Mouse (Mus musculus) right cerebral cortex, postnatal 25 days (tissue): ENCODE data around the gene Fzd9.

ENCODE experiments used
- DNase-seq: peaks from one replicate; pipeline ENCODE4 v3.0.0; 2022

The Fzd9 gene

DNA sequence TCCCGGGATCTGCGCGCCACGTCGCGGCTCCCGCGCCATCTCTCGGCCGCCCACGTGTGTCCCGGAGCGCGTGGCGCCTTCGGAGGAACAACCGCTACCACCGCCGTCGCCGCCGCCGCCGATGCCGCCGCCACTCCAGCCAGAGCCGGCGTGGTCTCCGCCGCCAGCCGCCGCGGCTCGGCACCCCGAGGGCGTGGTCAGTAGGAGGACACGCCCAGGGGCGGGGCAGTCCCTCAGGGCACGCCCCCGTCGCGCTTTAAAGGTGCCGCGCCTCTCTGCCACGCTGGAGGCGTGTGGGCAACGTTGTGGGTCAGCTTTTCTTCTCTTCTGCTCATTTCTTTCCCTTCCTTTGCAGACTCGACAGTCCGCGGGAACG, at the start of gene Fzd9:
Gene Fzd9, minus strand, starts transcription at position 152 of the 376 bp plus-strand sequence.
- DNase-seq = peak; percentile 86

DNA sequence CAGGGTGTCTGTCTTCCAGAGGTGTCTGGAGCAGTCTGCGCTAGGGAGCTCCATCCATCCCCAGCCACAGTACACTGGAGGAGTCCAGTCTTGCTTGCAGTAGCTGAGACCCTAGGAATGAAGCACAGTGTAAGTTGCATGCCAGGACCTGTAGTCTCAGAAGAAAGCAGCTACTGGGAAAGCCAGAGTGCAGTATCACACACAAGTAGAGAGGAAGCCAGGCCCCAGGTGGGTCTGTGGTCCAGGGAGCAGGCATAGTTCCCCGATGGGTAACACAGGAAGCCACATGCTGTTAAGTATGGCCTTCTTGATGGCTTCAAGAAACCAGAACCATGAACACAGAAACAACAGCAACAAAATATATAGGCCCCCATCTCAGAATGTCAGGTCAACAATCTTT, 41.0 kb upstream of the Fzd9 start:
- DNase-seq = no peak

DNA sequence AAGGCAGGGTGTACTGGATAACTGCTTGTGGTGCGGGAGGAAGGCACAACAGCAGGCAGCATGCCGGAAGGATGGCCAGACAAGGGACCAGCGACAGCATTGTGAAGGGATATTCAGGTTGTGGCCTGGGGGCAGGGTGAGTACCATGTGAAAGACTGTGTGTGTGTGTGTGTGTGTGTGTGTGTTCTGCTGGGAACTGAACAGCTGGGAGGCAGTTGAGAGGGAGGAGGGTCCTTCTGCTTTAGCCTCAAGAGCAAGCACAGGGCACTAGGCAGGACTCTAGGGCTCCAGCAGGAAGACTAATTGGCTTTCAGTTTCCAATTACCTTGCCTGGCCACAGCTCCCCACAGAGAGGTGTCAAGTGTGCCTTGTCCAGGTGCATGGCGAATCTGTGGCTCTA, 40.2 kb upstream of the Fzd9 start:
- no peak for DNase-seq

DNA sequence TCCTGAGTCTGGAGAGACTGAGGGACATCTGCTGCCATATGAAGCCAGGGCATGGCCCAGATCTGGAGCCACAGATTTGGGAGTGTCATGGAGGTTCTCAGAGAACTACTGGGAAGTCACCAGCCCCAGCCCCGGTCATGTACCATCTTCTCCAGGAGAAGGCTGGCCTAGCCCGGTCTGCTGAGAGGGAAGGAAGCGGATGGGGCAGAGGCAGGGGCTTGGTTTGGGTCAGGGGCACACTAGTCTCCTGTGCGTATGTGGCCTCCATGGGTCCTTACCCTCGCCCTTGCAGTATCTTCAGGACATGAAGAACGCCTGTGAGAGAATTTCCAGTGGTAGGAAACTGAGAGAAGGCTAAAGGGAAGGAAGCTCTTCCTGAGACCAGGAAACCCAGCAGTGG, 39.7 kb upstream of the Fzd9 start:
- DNase-seq = no peak

DNA sequence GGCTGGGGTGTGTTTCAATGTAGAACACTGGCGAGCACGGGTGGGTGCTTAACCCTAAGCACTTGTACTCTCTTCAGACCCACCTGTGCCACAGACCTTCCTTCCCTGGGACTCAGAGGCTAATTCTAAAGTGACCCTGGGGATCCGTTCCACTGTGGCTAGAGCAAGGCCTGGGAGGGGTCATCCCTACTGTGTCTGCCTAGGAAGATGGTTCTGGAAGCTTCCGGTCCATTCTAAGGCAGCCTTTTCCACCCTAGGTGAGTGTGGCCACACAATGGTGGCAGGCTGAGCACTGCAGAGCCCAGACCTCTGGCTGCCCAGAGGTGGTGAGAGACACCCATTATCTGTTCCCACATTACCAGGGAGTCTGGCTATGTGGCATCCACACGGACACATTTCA, 35.9 kb upstream of the Fzd9 start:
- no peak for DNase-seq

DNA sequence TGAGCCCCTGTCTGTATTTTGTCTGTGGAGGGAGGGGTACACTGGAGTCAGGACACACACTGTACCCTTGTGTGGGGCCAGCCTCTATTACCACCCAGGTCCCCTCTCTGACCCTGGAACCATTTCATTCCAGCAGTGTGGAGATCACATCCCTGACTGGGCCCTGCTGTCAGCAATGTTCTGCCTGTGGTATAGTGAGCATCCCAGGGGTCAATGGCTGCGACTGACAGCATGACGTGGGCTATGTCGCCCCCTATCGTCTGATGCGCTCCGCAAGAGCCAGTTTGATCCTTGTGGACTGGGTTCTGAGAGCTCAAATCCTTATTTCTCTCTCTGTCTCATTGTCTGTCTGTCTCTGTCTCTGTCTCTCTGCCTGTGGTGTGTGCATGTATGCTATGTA, 35.2 kb upstream of the Fzd9 start:
- peak; percentile 69 for DNase-seq

DNA sequence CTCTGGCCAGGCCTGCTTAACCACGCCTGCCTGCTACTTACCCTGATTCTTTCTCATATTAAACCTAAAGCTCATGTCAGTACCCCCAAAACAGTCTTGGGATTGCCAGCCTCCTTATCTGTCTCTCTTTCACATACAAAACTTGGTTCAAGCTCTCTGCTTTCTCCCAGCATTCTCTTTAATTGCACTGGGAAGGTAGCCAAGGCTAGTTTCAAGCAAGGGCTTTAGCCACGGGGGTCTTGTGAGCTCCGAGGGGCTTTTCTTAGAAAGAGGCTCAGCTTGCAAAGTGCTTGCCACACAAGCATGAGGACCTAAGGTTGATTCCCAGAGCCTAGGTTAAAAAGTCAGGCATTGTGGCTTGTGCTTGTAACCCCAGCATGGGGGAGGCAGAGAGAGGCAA, 34.2 kb upstream of the Fzd9 start:
- DNase-seq = no peak

DNA sequence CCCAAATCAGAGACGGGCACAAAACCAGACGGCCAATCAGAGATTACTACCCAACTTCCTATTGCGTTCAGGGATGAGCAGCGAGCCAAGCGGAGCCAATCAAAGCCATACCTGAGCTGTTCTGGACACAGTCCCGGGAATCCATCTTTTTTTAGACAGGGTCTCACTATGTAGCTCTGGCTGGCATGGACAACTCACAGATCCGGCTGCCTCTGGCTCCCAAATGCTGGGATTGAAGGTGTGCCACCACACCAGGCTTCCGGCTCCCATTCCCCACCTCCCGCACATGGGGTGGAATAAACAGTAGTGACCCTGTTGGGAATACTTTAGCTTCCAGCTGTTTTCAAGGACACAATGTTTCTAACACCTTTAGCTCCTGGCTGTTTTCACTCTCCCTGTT, 29.2 kb upstream of the Fzd9 start:
- DNase-seq = no peak

DNA sequence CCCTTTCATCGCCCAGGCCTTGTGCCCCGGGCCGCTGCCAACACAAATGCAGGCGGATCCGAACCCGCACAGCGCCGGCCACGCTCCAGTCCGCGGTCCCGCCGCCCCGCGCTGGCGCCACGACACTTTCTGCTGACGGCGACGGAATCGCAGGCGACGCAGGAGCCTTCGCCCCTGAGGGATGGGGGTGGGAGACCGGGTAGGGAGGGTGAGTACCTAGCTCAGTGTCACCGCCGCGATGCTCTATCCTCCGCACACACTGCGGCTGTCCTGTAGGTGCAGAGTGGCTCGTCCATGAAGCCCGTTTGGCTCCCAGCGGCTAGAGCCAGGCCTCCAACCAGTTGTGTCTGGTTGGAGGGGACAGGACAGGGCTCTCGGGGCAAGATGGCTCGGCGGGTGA, 25.6 kb upstream of the Fzd9 start:
- DNase-seq = no peak

DNA sequence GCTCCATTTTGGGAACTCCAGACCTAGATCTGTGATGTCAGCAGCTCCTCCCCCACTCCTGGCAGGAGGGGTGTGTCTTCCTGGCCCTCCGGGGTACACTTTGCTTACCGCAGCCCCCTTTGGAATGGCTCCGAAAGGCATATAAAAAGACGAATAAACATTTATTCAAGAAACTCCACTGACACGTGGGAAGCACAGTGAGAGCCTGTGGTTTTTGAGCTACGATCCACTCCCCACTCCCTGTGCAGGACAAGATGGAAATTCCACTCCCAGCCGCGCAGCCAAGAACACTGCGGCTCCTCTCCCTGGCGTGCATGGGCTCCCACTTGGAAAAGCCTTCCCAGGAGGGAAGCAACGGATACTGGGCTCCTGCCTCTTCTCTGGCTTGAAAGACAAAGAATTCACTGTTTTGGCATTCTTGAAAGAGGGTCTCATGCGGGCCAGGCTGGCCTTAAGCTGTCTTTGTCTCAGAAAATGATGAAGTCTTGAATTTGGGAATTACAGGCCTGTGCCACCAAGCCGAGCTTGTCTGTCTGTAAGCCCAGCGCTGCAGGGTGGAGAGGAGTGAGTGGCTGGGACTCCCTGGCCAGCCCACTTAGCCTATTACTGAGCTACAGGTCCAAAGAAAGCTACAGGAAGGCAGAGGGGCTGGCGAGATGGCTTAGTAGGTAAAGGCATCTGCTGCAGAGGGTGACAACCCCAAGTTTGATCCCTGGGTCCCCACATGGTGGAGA, 23.8 kb upstream of the Fzd9 start:
- DNase-seq = no peak

DNA sequence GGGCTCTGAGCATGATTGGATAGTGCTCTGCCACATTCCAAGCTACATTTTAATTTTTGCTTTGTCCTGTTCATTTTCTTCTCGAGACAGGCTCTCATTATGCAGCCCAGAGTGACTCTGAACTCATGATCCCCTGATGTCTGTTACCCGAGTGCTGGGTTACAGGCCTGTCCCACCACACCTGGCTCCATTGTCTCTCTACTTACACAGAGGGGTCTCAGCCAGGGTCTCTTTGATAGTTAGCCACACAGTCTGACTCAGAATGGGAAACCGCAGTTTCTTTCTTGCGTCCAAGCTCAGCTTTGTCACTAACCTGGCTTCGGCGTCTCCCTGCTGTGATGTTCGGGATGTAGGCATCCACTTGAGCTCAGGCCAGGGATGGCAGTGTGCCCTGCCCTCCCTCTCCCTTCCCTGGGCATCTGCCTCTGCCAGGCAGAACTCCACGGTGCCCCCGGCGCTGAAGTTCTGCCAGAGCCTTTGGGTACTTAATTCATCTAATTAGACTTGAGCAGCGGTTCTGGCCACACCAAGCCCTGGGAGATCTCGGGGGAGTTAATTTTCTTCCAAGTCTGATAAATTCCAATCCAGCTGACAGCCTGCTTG, 20.6 kb upstream of the Fzd9 start:
- DNase-seq = peak; percentile 26

DNA sequence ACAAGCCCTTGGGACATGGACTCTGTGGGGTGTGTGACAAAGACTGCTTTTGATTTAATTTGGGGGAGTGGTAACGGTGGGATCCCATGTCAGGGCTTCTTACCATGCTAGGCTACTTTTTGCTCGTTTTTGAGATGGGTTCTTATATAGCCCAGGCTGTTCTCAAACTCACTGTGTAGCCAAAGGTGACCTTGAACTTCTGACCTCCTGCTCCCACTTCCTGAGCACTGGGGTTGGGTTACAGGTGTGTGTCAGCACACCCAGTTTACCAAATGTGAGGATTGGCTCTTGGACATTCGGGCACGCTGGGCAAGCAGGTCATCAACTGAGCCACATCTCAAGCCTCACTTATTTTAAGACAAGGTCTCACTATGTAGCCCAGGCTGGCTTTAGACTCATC, 19.3 kb upstream of the Fzd9 start:
- no peak for DNase-seq

DNA sequence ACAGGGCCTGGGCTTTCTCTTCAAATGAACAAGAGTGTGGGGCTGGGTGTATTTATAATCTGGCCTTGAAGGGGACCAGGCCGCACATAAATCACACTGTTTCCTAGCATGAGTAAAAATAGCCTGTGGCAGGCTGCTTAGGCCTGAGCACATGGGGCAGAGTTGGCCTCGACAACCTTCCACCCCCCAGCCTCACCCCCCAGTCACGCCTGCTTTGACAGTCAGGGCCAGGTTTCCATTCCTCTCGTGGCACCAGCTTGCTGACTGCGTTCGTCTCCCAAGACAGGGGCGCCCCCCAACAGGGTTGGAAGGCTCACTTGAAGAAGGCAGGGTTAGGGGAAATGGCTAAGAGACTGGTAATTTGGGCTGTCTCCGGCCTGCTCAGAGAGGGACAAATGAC, 18.4 kb upstream of the Fzd9 start:
- DNase-seq = no peak

DNA sequence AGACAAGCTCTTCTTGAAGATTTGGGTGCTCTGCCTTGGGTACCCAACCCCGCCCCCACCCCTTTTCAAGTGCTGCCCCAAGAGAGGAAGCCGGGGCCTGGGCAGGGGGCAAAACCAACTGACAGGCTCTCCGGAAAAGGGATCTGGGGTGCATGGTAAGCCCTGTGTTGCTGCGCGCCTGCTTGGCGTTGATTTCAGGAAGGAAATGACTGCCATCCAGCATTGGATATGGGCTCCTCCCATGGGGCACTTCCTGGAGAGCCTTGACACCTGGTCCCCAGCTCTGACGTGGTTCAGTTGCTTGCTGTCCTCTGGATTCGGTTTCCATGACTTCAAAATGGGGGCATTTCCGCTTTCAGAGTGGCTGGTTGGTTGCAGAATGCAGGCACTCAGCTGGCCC, 13.5 kb upstream of the Fzd9 start:
- DNase-seq = no peak

DNA sequence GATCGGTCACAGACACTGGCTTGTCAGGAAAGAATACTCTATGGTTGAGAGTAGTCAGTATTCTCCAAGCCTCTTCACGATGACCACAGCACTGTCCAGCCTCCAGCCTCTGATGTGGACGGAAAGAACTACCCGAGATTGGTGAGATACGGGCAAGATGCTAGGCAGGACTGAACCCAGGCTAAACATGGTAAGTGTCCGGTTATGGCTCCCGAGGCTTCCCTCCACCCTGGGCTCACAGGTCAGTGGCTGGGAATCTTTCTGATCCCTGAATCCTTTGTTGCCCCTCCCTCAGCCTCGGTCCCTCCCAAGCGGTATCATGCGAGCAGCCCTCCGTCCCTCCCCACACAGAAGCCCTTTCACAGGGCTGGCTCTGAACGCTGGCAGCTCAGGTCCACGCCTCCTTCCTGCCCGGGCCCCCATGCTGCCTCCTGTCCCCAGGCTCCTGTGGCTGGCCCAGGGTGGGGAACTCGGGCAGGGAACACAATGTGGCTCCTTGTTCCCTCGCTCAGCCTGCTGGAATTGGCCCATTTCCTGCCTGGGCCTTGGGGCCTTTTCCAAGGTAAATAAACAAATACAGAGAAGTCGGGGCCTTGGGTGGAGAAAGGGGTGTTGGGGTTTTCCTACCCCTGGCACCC, 13.0 kb upstream of the Fzd9 start:
- peak; percentile 32 for DNase-seq

DNA sequence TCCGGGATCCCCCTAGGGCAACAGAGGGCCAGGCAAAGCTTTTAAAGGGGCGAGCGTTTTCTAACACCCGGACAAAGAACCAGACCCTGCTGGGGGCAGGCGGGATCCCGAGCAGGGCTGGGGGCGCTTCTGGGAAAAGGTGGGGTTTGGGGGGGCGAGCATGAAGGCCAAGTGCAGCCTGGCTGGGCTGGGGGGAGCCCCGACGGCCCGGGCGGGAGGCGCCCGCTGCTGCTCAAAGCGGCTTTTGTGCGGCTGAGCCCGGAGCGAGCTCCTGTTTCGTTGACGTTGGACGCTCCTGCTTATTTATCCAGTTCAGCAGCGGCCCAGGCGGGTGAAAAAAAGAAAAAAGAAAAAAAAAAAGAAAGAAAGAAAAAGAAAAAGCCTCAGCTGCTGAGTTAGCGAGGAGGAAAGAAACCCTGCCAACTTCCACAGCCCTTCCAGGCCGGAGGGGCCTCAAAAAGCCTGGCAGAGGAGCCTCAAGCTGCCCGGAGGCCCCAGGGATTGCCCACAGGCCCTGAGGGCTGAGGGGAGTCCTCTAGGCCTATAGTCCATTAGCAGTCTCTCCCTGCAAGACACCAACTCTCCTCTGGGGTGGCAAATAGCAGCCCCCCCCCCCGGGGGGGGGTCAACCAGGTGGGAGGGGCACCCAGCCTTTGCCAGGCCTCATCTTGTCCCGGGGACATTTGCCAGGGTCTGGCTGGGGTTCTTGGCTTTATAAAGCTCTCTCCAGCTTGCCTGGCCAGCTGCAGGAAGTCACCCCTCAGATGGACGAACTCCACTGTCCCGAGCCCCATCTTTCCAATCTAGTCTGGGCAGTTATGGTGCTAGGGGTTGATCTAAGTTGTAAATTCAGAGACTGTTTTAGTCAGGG, 7.5 kb upstream of the Fzd9 start:
- DNase-seq = peak; percentile 19

DNA sequence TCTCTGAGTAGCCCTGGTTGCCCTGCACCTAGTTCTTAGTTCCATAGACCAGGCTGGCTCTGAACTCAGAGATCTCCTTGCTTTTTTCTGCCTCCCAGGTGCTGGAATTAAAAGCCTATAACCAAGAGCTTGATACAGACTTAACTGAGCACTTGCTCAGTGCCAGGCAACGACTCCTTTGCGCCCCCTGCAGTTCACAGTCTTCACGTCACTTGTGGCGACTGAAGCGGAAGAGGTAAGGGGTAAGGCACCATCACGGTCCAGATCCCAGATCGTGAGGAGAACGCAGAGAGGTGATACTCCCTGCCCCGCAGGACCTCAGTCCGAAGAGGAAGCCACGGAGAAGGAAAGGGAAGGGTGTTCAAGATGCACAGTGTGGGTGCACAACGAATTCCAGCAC, 6.5 kb upstream of the Fzd9 start:
- DNase-seq = no peak

DNA sequence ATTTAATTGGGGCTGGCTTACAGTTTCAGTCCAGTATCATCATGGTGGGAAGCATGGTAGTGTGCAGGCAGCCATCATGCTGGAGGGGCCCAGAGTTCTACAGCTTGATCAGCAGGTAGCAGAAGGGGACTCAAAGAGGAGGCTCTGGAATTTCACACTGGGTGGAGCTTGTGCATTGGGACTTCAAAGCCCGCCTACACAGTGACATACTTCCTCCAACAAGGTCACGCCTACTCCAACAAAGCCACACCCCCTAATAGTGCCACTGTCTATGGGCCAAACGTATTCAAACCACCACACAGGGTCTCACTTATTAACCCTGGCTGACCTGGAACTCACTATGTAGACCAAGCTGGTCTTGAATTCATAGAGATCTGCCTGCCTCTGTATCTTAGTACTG, 5.1 kb upstream of the Fzd9 start:
- DNase-seq = no peak

DNA sequence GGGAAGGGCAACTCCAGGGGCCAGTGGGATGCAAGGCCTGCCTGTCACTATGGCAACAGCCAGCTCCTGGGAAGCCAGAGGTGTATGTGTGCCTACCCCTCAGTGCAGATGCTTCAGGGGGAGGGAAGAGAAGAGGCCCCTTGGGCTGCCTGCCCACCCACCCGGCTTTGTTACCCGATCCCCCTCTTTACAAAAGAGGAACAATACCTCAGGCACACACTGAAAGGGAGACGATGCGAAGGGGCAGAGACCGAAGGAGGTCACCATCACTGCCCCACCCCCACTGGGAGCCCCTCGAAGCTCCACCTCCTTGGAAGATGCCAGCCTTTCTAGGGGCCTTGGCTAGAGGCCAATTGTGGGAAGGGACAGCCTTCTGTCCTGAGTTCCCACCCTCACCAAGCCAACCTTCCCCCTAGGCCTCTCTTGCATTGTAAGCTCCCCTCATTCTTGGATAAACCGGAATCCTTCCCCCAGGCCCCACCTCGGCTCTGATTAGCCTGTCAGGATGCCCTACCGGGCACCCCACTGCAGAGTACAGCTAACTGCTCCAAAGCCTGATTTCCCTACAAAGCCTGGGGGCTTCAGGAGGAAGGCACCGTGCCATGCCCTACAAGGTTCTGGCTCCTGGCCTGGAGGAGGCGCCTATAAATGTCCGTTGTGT, 2.8 kb upstream of the Fzd9 start:
- no peak for DNase-seq

DNA sequence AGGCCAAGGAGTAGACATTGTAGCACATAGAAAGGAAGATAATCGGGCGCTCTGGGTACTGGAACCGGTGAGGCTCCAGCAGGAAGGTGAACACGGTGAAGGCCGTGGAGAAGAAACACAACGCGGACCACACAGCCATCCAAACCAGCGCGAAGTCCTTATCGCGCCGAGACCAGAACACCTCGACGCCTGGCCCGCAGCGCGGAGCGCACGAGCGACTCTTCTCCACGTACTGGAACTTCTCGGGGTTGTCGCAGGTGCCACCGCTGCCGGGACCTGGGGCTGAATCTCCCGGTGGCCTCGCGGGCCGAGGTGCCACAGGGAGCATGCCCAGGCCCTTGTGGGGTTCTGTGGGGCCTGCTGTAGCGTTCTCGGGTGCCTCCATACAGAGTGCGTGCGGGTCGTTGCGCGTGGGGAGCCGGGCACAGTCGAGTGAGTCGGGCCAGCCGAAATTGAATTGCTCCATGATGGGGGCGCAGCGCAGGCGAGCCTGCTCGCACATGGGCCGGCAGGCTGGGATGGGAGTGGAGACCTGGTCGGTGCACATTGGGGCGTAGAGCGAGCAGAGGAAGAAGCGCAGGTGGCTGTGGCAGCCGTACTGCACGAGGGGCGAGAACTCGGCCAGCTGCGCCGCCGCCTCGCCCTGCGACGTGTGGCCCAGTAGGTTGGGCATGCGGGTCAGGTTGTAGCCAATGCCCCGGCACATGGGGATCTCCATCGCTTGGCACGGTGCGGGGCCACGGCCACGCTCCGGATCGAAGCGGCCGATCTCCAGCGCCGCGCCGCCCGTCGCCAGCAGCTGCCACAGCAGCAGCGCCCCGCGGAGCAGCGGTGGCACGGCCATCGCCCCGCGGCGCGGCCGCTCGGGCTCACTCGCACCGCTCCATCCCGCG, 598 bp downstream of the Fzd9 start:
- peak; percentile 28 for DNase-seq

DNA sequence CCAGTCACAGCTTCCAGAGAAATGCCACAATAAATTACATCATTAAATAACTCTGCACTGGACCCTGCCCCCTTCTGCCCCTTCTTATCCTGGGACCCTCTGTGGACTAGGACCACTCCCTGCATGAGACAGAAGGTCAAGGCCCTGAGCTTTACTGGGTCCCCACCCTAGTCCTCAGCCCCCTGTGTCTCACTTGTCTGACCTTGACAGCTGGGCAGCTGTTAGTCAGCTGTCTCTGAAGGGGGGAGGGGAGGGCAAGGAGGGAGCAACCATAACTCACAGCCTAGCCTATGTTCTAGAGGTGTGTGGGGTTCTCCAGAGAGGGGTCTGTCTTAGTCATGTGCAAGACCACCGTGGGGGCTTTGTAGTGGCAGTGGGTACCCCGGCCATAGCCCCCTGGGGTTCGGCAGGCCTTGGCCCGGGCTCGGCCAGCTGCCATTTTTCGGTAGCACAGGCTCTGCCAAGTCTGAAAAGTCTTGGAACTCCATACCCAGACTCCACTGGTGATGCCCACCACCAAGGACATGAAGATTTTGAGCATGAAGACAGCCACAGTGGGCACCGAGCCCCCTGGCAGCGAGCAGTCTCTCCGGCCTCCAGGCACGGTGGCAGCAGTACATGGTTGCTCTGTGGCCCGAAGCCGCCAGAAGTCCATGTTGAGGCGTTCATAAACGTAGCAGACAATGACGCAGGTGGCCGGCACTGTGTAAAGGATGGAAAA, 1.9 kb downstream of the Fzd9 start:
- DNase-seq = no peak
